ENCODE assay signal across 8 mouse cellular contexts in genomic region chr1:82725026-82725874, GRCm38 (mm10). TPM values are rescaled to one million over a fixed set of nuclear protein-coding genes. Genes with fewer than 3 reads are reported as not detected.
A peak's percentile ranks its signal among the peaks of the same experiment; 100 is the strongest.
DNase-seq lines count a peak whose midpoint lies in the region; ATAC-seq and TF ChIP-seq lines count a peak whose summit lies in the region.

No protein-coding gene starts in this region.

- peaks cover 32% of the 10 kb centered on the region for H3K36me3 ChIP-seq in G1E (replicated peaks)
- H3K36me3 ChIP-seq in hindbrain, embryonic 13.5 days, result peaks cover 20% of the 10 kb centered on the region
- H3K36me3 ChIP-seq in megakaryocyte, embryonic 14.5 days (replicated peaks; ENCODE audit: low read length), result peaks cover 36% of the 10 kb centered on the region

- ATAC-seq in G1E (ENCODE audit: extremely low read depth, insufficient number of reproducible peaks, low FRiP score, poor library complexity, severe bottlenecking), result peak; percentile 61
- ATAC-seq in hindbrain, embryonic 13.5 days (ENCODE audit: low FRiP score), result peak; percentile 98

- under 1% methylated on average over 37 of the region's 37 CpGs for WGBS in hindbrain, embryonic 13.5 days

- H3K9me3 ChIP-seq in G1E (replicated peaks), result no peaks in the 10 kb centered on the region
- no peaks in the 10 kb centered on the region for H3K9me3 ChIP-seq in hindbrain, embryonic 13.5 days
- H3K9me3 ChIP-seq in megakaryocyte, embryonic 14.5 days, result no peaks in the 10 kb centered on the region

- H3K4me1 ChIP-seq in G1E (ENCODE audit: insufficient read depth, low read depth, low read length), result peaks cover 34% of the 10 kb centered on the region
- peaks cover 10% of the 10 kb centered on the region for H3K4me1 ChIP-seq in hindbrain, embryonic 13.5 days (replicated peaks)
- H3K4me1 ChIP-seq in megakaryocyte, embryonic 14.5 days, result peaks cover 33% of the 10 kb centered on the region

- peak overlapping the region; percentile 95 for H3K9ac ChIP-seq in hindbrain, embryonic 13.5 days

- no peak for TF ChIP-seq CTCF in layer of hippocampus, adult 2 months (conservative IDR thresholded peaks at IDR 0.05)
- no peak for TF ChIP-seq CTCF in G1E (IDR thresholded peaks at IDR 0.05; ENCODE audit: low read depth, low read length)

- H3K27ac ChIP-seq in layer of hippocampus, adult 2 months, result peak overlapping the region; percentile 96
- peak overlapping the region; percentile 80 for H3K27ac ChIP-seq in hindbrain, embryonic 13.5 days

- peak overlapping the region; percentile 90 for H3K4me2 ChIP-seq in hindbrain, embryonic 13.5 days

- no peak for DNase-seq in layer of hippocampus, adult 2 months (ENCODE audit: low spot score in 2 of 2)
- no peak for DNase-seq in layer of hippocampus, postnatal 36 days
- peak; percentile 84 for DNase-seq in G1E (ENCODE audit: low spot score)
- peak; percentile 70 for DNase-seq in c-Kit-positive CD71-positive TER-119-positive erythroid progenitor cells, embryonic 14.5 days (ENCODE audit: low spot score)
- no peak for DNase-seq in ovary, postnatal 14 days (ENCODE audit: low spot score)
- DNase-seq in frontal cortex, postnatal 25 days (ENCODE audit: low spot score in 2 of 2), result no peak

- H3K4me3 ChIP-seq in layer of hippocampus, adult 2 months, result peak overlapping the region; percentile 85
- peak overlapping the region; percentile 79 for H3K4me3 ChIP-seq in G1E (ENCODE audit: low read depth, low read length)
- peak overlapping the region; percentile 88 for H3K4me3 ChIP-seq in hindbrain, embryonic 13.5 days
- H3K4me3 ChIP-seq in megakaryocyte, embryonic 14.5 days (replicated peaks), result peak overlapping the region; percentile 94

- no peaks in the 10 kb centered on the region for H3K27me3 ChIP-seq in G1E (ENCODE audit: insufficient read depth, low read length)
- H3K27me3 ChIP-seq in hindbrain, embryonic 13.5 days, result peaks cover 30% of the 10 kb centered on the region
- no peaks in the 10 kb centered on the region for H3K27me3 ChIP-seq in megakaryocyte, embryonic 14.5 days (replicated peaks)

RNA-seq across cellular contexts. Expression of gene Mff, which starts 0.6 kb away (rescaled TPM):
- 100 to 1,000 TPM; 228 to 231 TPM for total RNA-seq in layer of hippocampus, adult 2 months (2021)
- 100 to 1,000 TPM; 258 to 260 TPM for total RNA-seq in layer of hippocampus, postnatal 36 days (2021)
- 552 and 575 TPM in 2 replicates for total RNA-seq in G1E (2014; fragmentation: Nextera tagmentation)
- total RNA-seq in G1E (2017), result 387 and 411 TPM in 2 replicates
- 366 and 539 TPM in 2 replicates for polyA plus RNA-seq in G1E (2012)
- polyA plus RNA-seq in hindbrain, embryonic 13.5 days (2015; fragmentation: Nextera tagmentation; extraction: Ambion mirVana), result 350 and 364 TPM in 2 replicates
- polyA plus RNA-seq in megakaryocyte, embryonic 14.5 days (2012; ENCODE audit: insufficient read depth, low replicate concordance), result 380 and 485 TPM in 2 replicates

RNA-seq across cellular contexts. Expression of gene Tm4sf20, which starts 43.0 kb away (rescaled TPM):
- total RNA-seq in layer of hippocampus, adult 2 months (2021), result not detected
- total RNA-seq in layer of hippocampus, postnatal 36 days (2021), result not detected
- total RNA-seq in G1E (2014; fragmentation: Nextera tagmentation), result not detected in 2 replicates
- not detected in 2 replicates for total RNA-seq in G1E (2017)
- not detected in 2 replicates for polyA plus RNA-seq in G1E (2012)
- not detected in 2 replicates for polyA plus RNA-seq in hindbrain, embryonic 13.5 days (2015; fragmentation: Nextera tagmentation; extraction: Ambion mirVana)
- not detected in 2 replicates for polyA plus RNA-seq in megakaryocyte, embryonic 14.5 days (2012; ENCODE audit: insufficient read depth, low replicate concordance)

RNA-seq across cellular contexts. Expression of gene Gm47791, which starts 45.8 kb away (rescaled TPM):
- total RNA-seq in layer of hippocampus, adult 2 months (2021), result not detected
- not detected for total RNA-seq in layer of hippocampus, postnatal 36 days (2021)
- total RNA-seq in G1E (2014; fragmentation: Nextera tagmentation) (not detected in 2 replicates), G1E (2017) (not detected in 2 replicates)
- not detected in 2 replicates for polyA plus RNA-seq in G1E (2012)
- not detected in 2 replicates for polyA plus RNA-seq in hindbrain, embryonic 13.5 days (2015; fragmentation: Nextera tagmentation; extraction: Ambion mirVana)
- not detected in 2 replicates for polyA plus RNA-seq in megakaryocyte, embryonic 14.5 days (2012; ENCODE audit: insufficient read depth, low replicate concordance)

Comparison
In these comparisons a context has a peak if more than half of its experiments do, and no peak if none do; other contexts are left out.
1. DNase-seq: peak in G1E (single experiment) and c-Kit-positive CD71-positive TER-119-positive erythroid progenitor cells, embryonic 14.5 days (single experiment); none in layer of hippocampus, adult 2 months (0 of 2), layer of hippocampus, postnatal 36 days (0 of 2), ovary, postnatal 14 days (single experiment) and frontal cortex, postnatal 25 days (0 of 2).
2. Peak in every context shown above with its lines, with median percentiles within 50 percentile points of each other: H3K4me3 ChIP-seq.